Mouse (Mus musculus) embryo, embryonic 11 days (tissue): Measurements from ENCODE around the gene Pde4b.

Experiments
- DNase-seq: peaks from one replicate; pipeline ENCODE4 v3.0.0-alpha.2; 2015

The Pde4b gene

GRCm38 (mm10) chr4:102513514-102513913 is 426.2 kb downstream of the Pde4b start:
- DNase-seq, result no peak

GRCm38 (mm10) chr4:102514972-102515835 is 427.9 kb downstream of the Pde4b start:
- DNase-seq, result no peak

- no peak for DNase-seq
These were observed 429.1 kb downstream of the Pde4b start for GRCm38 (mm10) chr4:102516395-102516794.

- no peak for DNase-seq
These were observed 429.8 kb downstream of the Pde4b start for GRCm38 (mm10) chr4:102516982-102517630.

GRCm38 (mm10) chr4:102517653-102518052 is 430.3 kb downstream of the Pde4b start:
- no peak for DNase-seq

GRCm38 (mm10) chr4:102518341-102518740 is 431.0 kb downstream of the Pde4b start:
- no peak for DNase-seq

- no peak for DNase-seq
These were observed 433.4 kb downstream of the Pde4b start for GRCm38 (mm10) chr4:102520669-102521261.

GRCm38 (mm10) chr4:102521434-102521833 is 434.1 kb downstream of the Pde4b start:
- no peak for DNase-seq

GRCm38 (mm10) chr4:102527361-102527760 is 440.0 kb downstream of the Pde4b start:
- DNase-seq, result no peak

GRCm38 (mm10) chr4:102530797-102531196 is 443.5 kb downstream of the Pde4b start:
- no peak for DNase-seq

- no peak for DNase-seq
These were observed 444.4 kb downstream of the Pde4b start for GRCm38 (mm10) chr4:102531729-102532128.

GRCm38 (mm10) chr4:102533183-102534048 is 446.1 kb downstream of the Pde4b start:
- no peak for DNase-seq

- no peak for DNase-seq
These were observed 446.8 kb downstream of the Pde4b start for GRCm38 (mm10) chr4:102534049-102534730.

- DNase-seq, result no peak
These were observed 448.5 kb downstream of the Pde4b start for GRCm38 (mm10) chr4:102535886-102536285.

- DNase-seq, result no peak
These were observed 450.9 kb downstream of the Pde4b start for GRCm38 (mm10) chr4:102538266-102538665.

GRCm38 (mm10) chr4:102538793-102539192 is 451.4 kb downstream of the Pde4b start:
- DNase-seq, result no peak

- DNase-seq, result no peak
These were observed 452.3 kb downstream of the Pde4b start for GRCm38 (mm10) chr4:102539598-102540180.

GRCm38 (mm10) chr4:102542976-102543375 is 455.6 kb downstream of the Pde4b start:
- DNase-seq, result no peak

GRCm38 (mm10) chr4:102545226-102545625 is 457.9 kb downstream of the Pde4b start:
- no peak for DNase-seq

- no peak for DNase-seq
These were observed 468.2 kb downstream of the Pde4b start for GRCm38 (mm10) chr4:102555566-102555965.

- no peak for DNase-seq
These were observed 469.7 kb downstream of the Pde4b start for GRCm38 (mm10) chr4:102557006-102557405.
